Mouse (Mus musculus) central nervous system, embryonic 18 days (tissue): Measurements from ENCODE around the gene Actr8. TPM values are rescaled to one million over a fixed set of nuclear protein-coding genes. Genes with fewer than 3 reads are reported as not detected.

Experiments used
- polyA plus RNA-seq: library from polyadenylated mRNA; depleted of rRNA; stranded (reverse); fragments of >200 nt; gene quantifications from 2 replicates; pipeline ENCODE4 v1.2.3, GENCODE M21; 2012; rRNA removed

The Actr8 gene
- polyA plus RNA-seq, result 55.7 and 56.6 TPM in 2 replicates

GRCm38 (mm10) chr14:29978254-29979204, at the start of gene Actr8:
Actr8 (plus strand) TSS chr14:29978337.

GRCm38 (mm10) chr14:29968075-29968821, 9.9 kb upstream of the Actr8 start, which contains the start of gene Selenok:
Selenok (plus strand) TSS chr14:29968308.

GRCm38 (mm10) chr14:30008733-30009575, 30.8 kb downstream of the Actr8 start, which contains the start of the genes Il17rb and Chdh:
Il17rb (minus strand) TSS chr14:30008896.
Chdh (plus strand) TSS chr14:30009023.

Other genes starting within 250 kb of the Actr8 start
- gene Selenok, start 10.0 kb upstream of the Actr8 start, polyA plus RNA-seq, result 185 and 191 TPM in 2 replicates
- gene Il17rb, start 30.6 kb downstream of the Actr8 start, polyA plus RNA-seq, result 2.0 and 2.6 TPM in 2 replicates
- gene Chdh, start 30.7 kb downstream of the Actr8 start, polyA plus RNA-seq, result 0.80 and 1.0 TPM in 2 replicates